Mouse (Mus musculus) adrenal gland, adult 8-10 months (tissue): ENCODE data around the gene Jdp2. TPM values are rescaled to one million over a fixed set of nuclear protein-coding genes. Genes with fewer than 3 reads are reported as not detected.

Experiments
- DNase-seq: peaks from one replicate; pipeline ENCODE4 v3.0.0; 2022
- total RNA-seq, 4 experiments: library from RNA; stranded (reverse); gene quantifications; 2 replicates each; pipeline ENCODE4 v1.2.4; 2022

Jdp2 gene
- total RNA-seq, 4 experiments from 2014 or later: 13.0 to 20.5 (median 15.2) TPM

DNA sequence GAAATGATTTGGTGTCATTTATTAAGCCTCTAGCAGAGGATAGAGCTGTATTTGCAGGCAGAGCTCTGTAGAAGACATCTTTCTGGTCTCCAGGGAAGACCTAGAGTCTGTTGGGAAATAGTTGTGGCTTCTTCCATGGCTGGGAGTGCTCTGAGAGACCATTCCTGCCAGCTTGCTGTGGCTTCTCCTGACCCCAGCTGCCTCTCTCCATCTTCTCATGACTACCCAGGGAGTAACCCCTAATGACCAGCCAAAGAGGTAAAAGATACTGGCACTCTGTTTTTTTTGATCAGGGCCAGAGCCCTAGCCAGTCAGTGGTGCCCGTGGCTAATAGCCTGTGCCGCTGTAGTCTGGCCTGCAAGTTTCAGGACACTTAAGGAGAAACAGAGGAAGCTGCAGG is 3.3 kb downstream of the Jdp2 start:
- DNase-seq: no peak

DNA sequence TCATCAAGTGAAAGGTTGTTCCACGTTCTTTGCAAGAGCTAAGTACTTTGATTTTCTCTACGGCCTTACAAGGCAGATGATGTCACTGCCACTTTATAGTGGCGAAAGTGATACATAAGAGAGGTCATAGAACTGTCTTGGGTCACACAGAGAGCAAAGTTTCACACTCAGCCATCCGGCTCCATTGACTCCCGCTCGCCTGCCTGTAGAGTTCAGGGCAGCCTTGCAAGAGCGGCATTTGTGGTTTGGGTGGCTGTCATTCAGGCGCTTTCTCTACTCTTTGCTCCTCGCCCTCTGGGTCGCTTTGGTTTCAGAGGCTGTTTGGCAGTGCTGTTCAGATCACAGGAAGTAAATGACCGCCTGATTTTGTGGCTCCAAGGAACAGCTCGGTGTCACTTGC is 4.0 kb downstream of the Jdp2 start:
- no peak for DNase-seq

DNA sequence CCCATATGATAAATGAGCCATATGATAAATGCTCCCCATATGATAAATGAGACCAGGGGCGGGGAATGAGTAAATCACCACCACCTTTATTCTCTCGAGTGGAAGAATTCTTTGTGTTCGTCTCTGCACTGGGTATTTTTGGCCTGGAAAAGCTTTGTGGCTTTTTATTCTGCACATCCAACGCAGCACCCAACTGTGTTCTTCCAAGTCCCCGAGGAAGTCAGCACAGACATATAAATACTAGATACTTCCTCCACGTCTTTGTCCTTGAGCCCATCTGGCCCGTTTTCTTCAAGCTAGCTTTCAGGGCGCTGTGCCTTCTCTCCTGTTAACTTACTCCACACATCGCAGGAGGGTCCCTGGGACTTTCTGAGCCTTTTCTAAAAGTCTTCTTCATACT is 4.9 kb downstream of the Jdp2 start:
- DNase-seq: no peak

DNA sequence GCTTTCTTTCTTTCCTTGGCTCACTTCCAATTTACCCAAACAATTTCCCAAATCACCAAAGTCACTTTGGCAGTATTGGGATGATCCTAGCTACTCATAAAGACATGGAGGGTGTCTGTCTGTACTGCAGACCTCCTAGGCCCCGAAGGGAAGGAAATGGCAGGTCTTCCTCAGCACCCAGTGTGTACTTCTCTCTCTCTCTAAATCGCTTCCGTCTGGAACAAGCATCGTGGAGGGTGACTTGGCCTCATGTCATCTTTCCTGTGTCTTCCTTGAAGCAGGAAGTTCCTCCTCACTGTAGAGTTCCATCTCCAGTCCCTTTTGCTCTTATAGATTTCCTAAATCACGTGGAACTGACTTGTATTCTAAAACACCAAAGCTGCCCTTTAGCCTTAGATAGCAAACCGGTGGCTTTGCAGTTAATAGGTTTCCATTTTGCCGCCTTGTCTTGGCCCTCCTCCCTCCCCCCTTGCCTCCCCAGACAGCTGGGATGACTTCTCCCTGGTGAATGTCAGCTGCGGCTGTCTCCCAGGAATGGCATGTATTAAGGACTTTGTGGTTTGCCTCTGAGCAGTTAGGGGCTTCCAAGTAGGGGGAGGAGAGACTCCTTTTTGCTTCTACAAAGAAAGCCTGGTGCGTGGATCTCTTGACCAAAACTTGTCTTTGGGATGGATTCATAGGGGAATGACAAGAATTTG is 5.6 kb downstream of the Jdp2 start:
- DNase-seq: no peak

DNA sequence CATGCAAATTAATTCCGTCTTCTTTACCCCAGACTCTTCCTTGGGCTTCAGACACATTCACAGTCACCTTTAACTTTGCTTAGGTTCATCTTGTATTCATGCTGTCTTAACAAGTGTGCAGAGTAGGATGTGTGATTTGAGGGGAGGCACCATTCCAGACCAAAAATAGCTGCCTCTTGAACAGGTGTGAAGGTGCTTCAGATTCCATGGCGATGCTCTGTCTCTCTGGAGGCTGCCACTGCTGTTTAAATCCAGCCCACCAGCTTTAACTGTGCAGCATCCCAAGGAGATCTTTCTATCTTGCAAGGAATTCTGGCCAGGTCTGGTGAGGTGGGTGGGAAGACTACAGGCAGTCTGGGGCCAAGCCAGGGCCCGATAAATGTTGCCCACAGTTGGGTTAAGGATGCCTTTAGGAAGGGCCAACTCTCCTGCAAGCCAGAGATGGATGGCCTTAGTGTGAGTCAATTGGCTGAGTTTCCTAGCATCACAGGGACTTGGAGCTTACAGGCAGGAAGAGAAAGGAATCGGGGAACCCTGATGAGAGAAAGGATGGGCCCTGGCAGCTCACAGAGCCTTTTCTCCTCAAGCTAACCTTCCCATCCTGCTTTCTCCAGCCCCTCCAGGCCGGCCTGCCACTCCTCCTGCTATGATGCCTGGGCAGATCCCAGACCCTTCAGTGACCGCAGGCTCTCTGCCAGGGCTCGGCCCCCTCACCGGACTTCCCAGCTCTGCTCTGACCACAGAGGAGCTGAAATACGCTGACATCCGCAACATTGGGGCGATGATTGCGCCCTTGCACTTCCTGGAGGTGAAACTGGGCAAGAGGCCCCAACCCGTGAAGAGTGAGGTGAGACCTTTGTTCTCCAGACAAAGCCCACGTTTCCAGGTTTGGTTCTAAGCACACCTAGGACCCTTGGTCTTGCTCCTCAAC is 9.0 kb downstream of the Jdp2 start:
- DNase-seq: no peak

DNA sequence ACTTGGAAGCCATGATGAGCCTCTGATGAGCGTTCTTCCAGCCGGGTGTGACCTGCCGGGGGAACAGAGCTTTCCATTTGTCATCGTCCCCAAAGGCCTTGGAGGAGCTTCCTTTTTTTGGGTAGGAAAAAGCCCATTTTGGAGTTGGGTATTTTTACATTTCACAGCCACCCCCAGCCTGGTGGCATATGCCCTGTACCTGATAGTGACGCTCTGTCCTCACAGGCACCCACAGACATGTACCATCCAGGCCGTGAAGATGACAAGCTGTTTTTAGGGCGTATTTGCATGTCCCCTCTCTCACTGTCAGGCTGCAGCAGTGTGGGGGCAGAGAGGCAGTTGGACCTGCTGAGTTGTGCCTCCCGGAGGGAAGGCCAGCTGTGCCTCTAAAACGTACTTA is 11.3 kb downstream of the Jdp2 start:
- DNase-seq: no peak

DNA sequence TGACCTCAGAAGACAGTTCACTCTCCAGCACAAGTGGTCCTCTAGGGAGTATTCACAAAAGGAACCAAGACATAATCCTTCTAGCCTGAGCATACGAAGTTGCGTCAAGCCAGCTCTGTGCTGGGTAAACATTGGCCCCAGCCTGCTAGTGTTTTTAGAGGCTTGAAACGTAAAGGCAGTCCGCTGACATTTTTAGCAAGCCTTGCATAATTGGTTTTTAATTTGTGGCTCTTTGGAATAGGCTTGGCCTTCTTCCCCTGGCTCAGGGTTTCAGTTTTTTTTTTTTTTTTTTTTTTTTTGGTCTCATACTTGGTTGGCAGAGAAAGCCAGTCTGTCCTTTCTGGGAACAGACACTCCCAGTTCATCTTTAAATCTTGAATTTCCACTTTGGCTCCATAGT is 15.3 kb downstream of the Jdp2 start:
- DNase-seq: no peak

DNA sequence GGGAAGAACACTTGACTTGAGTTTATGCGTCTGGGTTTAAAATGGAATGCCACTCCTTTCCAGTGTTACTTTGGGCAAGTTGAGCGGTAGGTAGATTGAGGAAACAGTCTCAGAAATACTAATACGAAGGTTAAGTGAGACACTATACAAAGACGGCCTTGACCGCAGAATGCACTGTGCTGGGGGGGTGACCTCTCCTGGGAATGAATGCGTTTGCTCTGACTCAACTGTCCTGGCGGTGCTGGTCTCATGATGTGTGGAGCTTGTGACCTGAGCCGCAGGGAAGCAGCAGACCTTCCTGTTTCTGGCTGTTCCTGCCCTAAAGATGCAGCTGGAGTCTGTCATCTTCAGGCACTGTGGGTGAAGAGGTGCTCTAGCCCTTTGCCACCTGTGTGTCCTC is 16.7 kb downstream of the Jdp2 start:
- no peak for DNase-seq

DNA sequence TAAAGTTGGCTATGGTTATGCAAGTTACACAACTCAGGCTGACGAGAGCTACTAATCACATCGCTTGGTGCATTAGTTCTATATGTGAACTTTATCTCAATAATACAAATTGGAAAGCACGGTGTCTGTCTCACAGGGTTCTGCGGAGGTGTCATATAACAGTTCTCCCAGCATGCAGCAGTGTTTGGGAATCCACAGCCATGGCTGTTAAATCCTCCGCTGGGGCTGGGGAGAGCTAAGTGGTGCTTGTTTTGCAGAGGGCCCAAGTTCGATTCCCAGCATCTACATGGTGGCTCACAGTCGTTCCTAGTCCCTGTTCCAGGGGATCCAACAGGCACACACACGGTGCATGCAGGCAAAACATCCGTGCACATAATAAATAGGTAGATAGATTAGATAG is 19.1 kb downstream of the Jdp2 start:
- DNase-seq: no peak

DNA sequence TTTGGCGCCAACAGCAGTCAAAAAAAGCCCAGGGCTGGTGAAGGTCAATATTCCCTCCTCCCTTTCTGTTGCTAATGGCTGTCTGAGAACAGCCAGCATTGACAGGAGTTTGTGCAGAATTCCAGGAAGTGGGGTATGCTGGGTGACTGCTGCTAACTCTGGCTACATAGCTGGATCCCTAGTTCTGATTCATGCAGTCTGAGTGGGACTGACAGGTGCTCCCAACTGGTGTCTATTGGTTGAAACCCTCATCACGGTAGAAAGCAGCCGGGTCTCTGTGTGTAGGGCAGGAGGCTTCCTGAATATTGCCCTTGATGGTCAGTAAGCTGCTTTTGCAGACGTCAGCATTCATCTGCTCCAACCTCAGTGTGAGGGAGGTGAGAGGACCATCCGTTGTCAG is 19.6 kb downstream of the Jdp2 start:
- no peak for DNase-seq

DNA sequence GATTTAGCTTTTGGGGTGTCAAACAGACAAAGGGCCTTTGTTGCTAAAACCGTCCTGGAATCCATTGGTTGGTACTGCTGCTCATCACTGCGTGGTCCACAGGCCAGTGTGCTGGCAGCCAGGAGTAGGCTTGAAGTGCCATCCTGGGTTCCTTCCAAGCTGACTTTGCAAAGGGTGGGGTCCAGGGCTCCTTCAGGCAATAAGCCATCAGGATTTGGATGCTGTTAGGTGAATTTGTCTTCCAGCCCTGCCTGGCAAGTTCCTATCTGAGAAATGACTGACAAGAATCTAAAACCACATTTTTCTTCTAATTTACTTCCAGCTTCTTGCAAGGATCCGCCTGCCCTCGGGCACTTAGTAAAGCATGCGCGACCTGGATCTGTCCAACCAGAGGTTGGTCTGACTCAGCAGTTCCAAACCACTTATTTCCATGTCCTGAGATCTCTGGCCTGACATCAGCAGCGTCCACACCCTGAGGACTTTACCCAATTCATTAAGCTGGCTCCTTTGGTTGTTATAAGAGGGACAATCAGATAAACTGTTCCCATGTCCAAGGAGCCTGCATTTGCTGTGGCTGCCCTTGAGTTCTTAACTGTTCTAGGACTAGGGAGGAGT is 20.6 kb downstream of the Jdp2 start:
- DNase-seq: no peak

DNA sequence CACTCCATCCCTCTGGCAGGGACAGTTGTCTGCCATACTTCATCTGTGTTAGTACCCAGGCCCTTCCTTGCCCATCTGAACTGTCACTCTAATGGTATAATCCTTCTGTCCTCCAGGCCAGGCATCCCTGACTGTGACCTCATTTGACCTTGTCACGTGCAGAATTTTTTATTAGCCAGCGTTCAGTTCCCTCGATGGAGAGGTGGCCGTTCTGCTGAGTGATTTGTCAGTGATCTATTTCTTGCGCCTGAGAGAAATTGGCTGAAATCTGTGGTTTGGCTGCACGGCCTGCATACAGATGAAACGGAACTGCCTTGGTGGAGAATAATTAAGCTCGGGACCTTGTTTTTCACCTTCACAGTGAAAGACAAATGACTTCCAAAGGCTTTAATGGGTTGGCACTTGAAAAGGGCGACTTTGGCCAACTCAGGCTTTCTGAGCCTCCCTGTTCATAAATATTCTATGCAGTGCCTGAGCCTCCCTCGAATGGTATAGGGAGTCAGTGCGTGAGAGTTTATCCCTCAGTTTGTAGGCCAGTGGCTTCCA is 21.1 kb downstream of the Jdp2 start:
- no peak for DNase-seq

DNA sequence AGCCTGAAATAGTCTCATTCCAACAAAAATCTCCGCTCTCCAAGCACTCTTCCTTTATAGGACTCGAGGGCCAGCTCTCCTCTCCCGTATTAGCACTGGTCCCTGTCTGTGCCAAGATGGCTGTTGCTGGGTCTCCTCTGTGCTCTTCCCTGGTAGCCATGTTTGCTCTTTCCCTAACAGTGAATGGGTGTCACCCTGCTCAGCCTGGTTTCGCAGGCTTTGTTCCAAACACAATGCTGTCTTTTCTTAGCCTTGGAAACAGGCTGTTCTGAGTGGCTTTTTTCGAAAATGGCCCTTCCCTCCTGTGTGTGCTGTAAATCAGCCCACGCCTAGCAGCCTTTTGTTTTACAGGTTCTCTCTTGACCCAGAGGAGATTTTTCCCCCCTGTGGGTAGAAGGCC is 22.2 kb downstream of the Jdp2 start:
- no peak for DNase-seq

DNA sequence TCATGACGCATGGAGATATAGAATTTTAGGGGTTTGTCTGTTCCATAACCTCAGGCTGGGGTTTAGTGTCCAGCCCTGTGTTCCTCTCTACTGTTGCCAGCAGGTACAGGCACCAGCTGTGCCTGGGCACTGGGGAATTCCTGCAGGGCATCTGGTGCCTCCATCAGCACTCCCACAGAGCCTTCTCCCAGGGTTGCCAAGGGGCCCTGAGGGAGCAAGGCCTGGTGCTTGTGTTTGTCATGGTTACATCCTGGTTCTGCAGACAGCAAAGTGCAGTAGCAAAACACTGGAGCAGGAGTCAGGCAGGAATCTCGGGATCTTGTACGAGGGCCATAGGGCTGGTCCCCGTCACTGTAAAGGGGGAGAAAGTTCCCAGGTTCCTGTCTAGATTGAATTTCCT is 22.8 kb downstream of the Jdp2 start:
- peak; percentile 21 for DNase-seq

DNA sequence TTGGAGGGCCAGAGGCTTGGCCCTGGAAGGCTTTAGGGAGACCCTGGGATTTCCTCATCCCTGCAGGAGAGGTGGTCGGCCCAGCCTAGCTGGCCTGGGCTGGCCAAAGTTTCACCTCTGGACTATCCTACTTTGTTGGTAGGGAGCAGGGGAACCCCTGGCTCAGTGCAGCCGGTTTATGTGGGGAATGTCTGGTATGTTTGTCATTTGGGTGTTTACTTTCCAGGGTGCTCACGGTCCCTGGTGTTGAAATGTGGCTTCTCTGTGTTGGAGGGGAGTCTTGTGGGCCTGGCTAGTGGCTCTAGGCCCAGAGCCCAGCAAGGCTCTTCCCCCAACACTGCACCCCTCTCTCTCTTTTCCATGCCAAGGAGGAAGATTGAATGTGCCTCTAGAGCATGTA is 24.9 kb downstream of the Jdp2 start:
- no peak for DNase-seq

DNA sequence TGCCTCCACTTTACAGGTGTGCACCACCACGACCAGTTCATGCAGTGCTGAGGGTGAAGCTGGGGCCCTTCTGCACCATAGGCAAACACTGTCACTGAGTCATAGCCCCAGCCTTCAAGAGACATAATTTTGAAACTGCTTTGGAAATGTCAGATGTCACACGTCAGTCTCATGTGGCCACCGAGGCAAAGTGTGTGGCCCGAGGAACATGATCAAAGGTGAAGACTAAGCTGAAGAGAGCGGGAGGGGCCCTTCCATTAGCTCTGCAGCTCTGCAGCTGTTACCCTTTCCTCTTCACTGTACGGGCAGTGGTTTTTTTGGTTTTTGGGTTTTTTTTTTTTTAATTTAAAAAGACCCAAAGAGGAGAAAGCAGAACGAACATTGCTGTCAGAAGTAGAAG is 25.8 kb downstream of the Jdp2 start:
- DNase-seq: no peak

DNA sequence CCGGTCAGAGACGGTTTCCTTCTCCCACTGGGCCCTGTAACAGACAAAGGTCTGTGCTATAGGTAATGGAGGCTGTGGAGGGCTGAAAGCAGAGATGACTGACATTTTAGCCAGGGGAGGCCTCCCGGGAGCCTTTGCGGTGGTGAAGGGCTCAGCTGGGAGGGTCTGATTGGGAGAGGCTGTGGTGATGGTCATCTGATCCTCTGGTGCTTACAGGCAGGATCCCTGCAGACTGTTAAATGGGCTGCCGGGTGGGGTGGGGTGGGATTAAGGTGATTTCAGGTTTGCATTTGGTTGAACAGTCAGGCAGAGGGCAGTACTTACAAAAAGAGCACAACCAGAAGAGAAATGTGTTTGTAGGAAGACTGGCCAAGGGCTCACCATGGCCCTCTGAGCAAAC is 27.0 kb downstream of the Jdp2 start:
- DNase-seq: no peak

DNA sequence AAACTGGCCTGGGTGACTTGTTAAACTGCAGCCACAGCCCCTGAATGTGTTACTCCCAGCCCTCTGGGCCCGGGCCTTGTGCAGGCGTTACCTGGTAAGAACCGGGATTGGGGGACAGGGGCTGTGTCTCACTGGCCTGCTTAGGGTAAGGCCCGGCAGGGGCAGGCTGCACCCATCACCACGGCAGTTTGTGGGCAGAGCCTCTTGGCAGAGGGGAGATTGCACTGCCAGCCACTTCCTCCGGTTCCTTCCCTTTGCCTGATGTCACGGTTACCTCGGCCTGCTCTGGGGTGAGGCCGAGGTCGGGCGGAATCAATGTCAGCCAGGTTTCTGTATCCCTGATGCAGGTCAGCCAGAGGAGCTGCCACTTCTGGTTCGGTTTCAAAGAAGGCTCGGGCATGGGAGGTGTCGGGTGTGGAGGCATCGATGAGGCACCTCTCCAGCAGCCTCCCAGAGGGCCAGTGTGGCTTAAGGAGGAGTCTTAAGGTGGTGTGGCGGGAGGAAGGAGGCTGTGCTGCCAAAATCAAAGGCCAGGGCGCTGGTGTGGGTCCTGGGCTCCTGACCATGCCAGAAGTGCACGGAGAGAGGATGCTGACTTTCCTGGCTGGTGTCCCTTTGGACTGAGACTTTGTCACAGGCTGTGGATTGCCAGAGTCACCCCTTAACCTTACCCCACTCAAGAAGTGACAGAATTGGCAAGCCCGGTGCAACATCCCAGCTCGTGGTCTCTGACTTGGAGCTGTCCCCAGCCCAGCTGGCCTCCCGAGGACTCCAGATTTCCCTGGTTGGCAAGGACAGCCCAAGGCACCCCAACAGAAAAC is 31.0 kb downstream of the Jdp2 start:
- DNase-seq: no peak

DNA sequence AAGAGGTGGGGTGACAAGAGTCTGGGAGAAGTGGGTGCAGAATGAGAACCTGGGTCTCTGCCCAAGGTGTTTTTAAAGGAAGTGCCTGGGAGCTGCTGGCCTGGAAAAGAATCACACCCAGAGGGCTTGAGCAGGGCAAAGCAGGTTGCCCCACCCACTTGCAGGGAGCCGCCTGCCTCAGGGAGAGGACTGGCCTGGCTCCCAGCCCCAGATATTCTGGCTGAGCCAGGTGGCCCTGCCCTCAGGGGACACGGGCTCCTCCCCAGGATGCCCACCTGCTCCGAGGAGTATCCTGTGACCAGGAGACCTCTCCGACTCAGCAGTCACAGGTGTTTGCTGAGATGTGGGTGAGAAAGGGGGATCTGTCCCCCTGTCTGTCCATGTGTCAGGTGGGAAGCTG is 32.4 kb downstream of the Jdp2 start:
- DNase-seq: no peak

DNA sequence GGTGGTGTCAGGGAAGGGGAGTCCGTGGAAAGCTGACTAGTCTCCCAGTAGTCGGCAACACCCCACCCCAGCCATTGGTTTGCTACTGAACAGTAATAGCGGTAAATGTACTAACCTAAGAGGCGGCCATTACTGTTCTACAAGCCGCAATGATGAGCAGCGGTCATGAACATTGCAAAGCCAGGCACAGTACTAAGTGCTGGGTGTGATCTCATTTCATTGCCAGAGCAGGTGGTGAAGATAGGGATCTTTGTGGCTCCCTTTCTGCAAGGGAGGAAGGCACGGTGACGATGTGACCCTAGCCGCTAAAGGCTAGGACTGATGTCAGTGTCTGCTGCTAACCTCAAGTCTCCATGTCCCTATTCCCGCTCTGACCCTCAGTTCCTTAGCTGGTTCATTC is 33.5 kb downstream of the Jdp2 start:
- DNase-seq: no peak

DNA sequence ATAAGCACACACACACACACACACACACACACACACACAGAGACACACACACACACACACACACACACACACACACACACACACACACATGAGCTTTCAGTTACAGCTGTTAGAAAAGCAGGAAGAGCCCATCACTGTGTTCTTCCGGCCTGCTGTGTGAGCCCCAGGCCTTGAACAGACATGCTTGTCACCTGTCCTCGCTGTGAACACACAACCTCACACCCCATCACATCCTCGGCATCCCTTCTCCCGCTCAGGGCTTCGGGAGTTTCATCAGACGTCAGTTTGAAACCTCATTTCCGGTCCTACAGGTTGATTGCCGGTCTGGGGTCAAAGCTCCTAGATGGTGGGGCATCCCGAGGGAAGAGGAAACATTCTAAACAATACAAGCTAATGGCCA is 39.1 kb downstream of the Jdp2 start:
- DNase-seq: no peak

DNA sequence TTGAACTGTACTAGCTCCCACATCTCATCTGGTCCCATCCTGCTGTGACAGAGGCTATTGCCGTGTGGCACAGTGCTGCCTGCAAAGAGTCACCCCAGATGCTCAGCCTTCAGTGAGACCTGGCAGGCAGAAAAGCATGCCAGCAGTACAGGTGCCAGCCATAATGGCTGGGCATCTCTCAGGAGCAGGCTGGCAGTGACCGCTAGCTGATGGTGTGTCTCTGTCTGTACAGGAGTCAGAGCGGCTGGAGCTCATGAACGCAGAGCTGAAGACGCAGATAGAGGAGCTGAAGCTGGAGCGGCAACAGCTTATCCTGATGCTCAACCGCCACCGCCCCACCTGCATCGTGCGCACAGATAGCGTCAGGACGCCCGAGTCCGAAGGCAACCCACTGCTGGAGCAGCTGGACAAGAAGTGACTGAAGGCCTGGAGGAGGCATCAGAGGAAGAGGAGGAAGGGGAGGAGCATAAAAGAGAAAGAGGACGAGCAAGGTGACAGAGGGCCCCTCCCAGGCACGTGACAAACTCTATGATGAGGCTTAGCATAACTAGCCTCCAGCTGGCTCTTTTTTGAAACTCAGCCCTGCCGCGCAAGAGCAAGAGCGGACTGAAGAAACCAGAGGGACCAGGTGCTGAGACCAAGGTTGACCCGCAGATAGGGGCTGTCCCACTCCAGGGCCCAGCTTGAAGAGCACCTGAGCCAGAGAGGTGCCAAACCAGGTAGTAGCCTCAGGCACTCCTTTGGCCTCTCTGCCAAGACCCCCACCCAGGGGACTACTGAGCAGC is 39.9 kb downstream of the Jdp2 start:
- no peak for DNase-seq
